Comparison of ENCODE assay signal across 9 mouse cellular contexts in the genomic region with DNA sequence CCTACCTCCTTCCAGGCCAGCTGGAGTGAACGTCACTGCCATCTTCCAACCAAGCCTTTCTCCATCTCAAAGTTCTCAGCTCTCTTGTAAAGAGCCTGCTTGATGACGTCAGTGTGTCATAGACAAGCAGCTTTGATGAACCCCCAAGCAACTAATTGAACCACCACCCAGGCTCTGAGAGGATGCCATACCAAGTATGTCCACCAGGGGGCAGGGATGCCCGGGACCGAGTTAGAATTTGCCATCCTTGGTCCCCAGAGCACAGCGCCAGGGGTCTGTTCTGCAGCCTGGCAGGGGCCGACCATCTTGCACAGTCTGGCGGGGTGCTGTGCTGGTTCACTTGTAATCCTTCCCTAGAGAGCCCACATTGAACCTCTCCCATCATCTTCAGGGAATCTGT. TPM values are rescaled to one million over a fixed set of nuclear protein-coding genes. Genes with fewer than 3 reads are reported as not detected.
DNase-seq lines count a peak whose midpoint lies in the region; ATAC-seq lines count a peak whose summit lies in the region.
"Had no signal": no experiment of that assay in that cellular context is flagged by ENCODE, and none has a peak within 500 bp of the region (broad histone marks: within the 10 kb centered on the region; RNA-seq: fewer than 3 reads in every experiment).

No protein-coding gene starts in this region.

- no peaks in the 10 kb centered on the region for H3K27me3 ChIP-seq in limb, embryonic 11.5 days (ENCODE audit: control insufficient read depth, insufficient read depth, low read length)
- H3K27me3 ChIP-seq: embryonic facial prominence, embryonic 13.5 days had no signal

- no peak overlapping the region for H3K4me3 ChIP-seq in limb, embryonic 11.5 days (ENCODE audit: low read depth, low read length)
- H3K4me3 ChIP-seq: embryonic facial prominence, embryonic 13.5 days had no signal

- no peak overlapping the region for H3K4me2 ChIP-seq in limb, embryonic 11.5 days (ENCODE audit: low read depth, severe bottlenecking)
- H3K4me2 ChIP-seq: embryonic facial prominence, embryonic 13.5 days had no signal

- H3K4me1 ChIP-seq in limb, embryonic 11.5 days (ENCODE audit: control insufficient read depth, insufficient read depth, low read length) = no peaks in the 10 kb centered on the region

- H3K9ac ChIP-seq in limb, embryonic 11.5 days (ENCODE audit: low read length) = no peak overlapping the region
- H3K9ac ChIP-seq: embryonic facial prominence, embryonic 13.5 days had no signal

- ATAC-seq in granulocyte monocyte progenitor cell, adult 5-6 weeks (replicated peaks; ENCODE audit: poor library complexity, severe bottlenecking) = peak; percentile 72
- ATAC-seq in limb, embryonic 11.5 days (ENCODE audit: insufficient number of reproducible peaks, low FRiP score, low TSS enrichment, low read depth) = 0 out of 2 replicates have a peak, but pooled peaks have one; percentile 60

- no peaks in the 10 kb centered on the region for H3K36me3 ChIP-seq in limb, embryonic 11.5 days (ENCODE audit: control insufficient read depth, insufficient read depth, low read length)
- H3K36me3 ChIP-seq: embryonic facial prominence, embryonic 13.5 days had no signal

- peak; percentile 72 for DNase-seq in layer of hippocampus, adult 11-12 months (ENCODE audit: low spot score)
- DNase-seq in layer of hippocampus, adult 9-10 months (ENCODE audit: low spot score) = no peak
- peak; percentile 59 to 75 for DNase-seq in adrenal gland, adult 18-20 months (ENCODE audit: low spot score in 2 of 2)
- DNase-seq in embryo, embryonic 10 days (ENCODE audit: low spot score) = peak; percentile 70
- DNase-seq in limb, embryonic 11.5 days (ENCODE audit: low spot score) = peak; percentile 88
- DNase-seq in naive thymus-derived CD4-positive, alpha-beta T cell, adult 2 months (ENCODE audit: low read depth) = peak; percentile 86
- peak; percentile 13 to 23 for DNase-seq in thymus, adult 18-20 months

- no peak overlapping the region for H3K27ac ChIP-seq in limb, embryonic 11.5 days (replicated peaks; ENCODE audit: low read depth, low read length)
- H3K27ac ChIP-seq: embryonic facial prominence, embryonic 13.5 days had no signal

- H3K9me3 ChIP-seq in limb, embryonic 11.5 days (ENCODE audit: control insufficient read depth, low read length) = no peaks in the 10 kb centered on the region
- H3K9me3 ChIP-seq: embryonic facial prominence, embryonic 13.5 days had no signal

- WGBS in limb, embryonic 11.5 days = 14% methylated on average over 7 of the region's 7 CpGs

RNA-seq across cellular contexts. Expression of a gene that starts 31.1 kb away (rescaled TPM):
- 1 to 10 TPM; 1.2 to 1.6 TPM for total RNA-seq in adrenal gland, adult 18-20 months (2021)
- 0.58 TPM in 1 of 2 replicates, not detected in the other for total RNA-seq in granulocyte monocyte progenitor cell, adult 5-6 weeks (2014; fragmentation: Nextera tagmentation)
- total RNA-seq in granulocyte monocyte progenitor cell, adult 5-6 weeks (2017) = 0.04 and 0.21 TPM in 2 replicates
- 5.0 and 5.7 TPM in 2 replicates for polyA plus RNA-seq in limb, embryonic 11.5 days (2014; fragmentation: Nextera tagmentation; extraction: Ambion mirVana)
